In genomic region chr5:139459938-139460337, GRCm38 (mm10) we compare ENCODE assay signal across 8 mouse cellular contexts. TPM values are rescaled to one million over a fixed set of nuclear protein-coding genes. Genes with fewer than 3 reads are reported as not detected.
DNase-seq lines count a peak whose midpoint lies in the region; ATAC-seq and TF ChIP-seq lines count a peak whose summit lies in the region.

No protein-coding gene starts in this region.

- no peaks in the 10 kb centered on the region for H3K36me3 ChIP-seq in heart, postnatal 0 days (replicated peaks; ENCODE audit: control insufficient read depth, insufficient read depth, low read length)
- peaks cover 0 to 6% of the 10 kb centered on the region in 2 experiments; a peak in 3 of 4 replicates for H3K36me3 ChIP-seq in MEL (ENCODE audit: control insufficient read depth in 1 of 2, insufficient read depth in 2 of 2, low read length in 2 of 2)
- H3K36me3 ChIP-seq in hindbrain, embryonic 10.5 days: peaks cover 27% of the 10 kb centered on the region
- H3K36me3 ChIP-seq in midbrain, embryonic 10.5 days: peaks cover 21% of the 10 kb centered on the region

- H3K4me1 ChIP-seq in heart, postnatal 0 days (ENCODE audit: control insufficient read depth, insufficient read depth): peaks cover 7% of the 10 kb centered on the region; the same call in 1 of the 2 replicates
- H3K4me1 ChIP-seq in MEL (ENCODE audit: control insufficient read depth in 1 of 2, insufficient read depth in 2 of 2, low read length in 2 of 2): peaks cover 3 to 7% of the 10 kb centered on the region in 2 experiments; a peak in 2 of 4 replicates
- peaks cover 20% of the 10 kb centered on the region for H3K4me1 ChIP-seq in hindbrain, embryonic 10.5 days (replicated peaks)
- H3K4me1 ChIP-seq in midbrain, embryonic 10.5 days: peaks cover 21% of the 10 kb centered on the region

- intact Hi-C loops in heart, postnatal 14 days (cut with DNase I): loop anchor here (2.0 kb wide), 1 partner anchor 23 kb away; no protein-coding TSS in a partner anchor

- no peak for TF ChIP-seq POLR2A in MEL (IDR thresholded peaks at IDR 0.05; ENCODE audit: control insufficient read depth in 1 of 2, insufficient read depth in 1 of 2, low read depth in 1 of 2, low read length in 2 of 2, poor library complexity in 1 of 2)

- TF ChIP-seq EP300 in heart, postnatal 0 days (IDR thresholded peaks at IDR 0.05; ENCODE audit: low read depth): no peak
- no peak for TF ChIP-seq EP300 in MEL (IDR thresholded peaks at IDR 0.05; ENCODE audit: low read depth in 1 of 2, low read length in 2 of 2)

- peak overlapping the region; percentile 44 for H3K9ac ChIP-seq in heart, postnatal 0 days (replicated peaks; ENCODE audit: low read depth, low read length)
- H3K9ac ChIP-seq in MEL (ENCODE audit: control insufficient read depth, low read depth, low read length, poor library complexity, severe bottlenecking): peak overlapping the region; percentile 77

- H3K27me3 ChIP-seq in heart, postnatal 0 days (ENCODE audit: control insufficient read depth, insufficient read depth, low read length): no peaks in the 10 kb centered on the region
- no peaks in the 10 kb centered on the region for H3K27me3 ChIP-seq in MEL (ENCODE audit: control insufficient read depth in 1 of 2, insufficient read depth in 2 of 2, low read length in 2 of 2)
- no peaks in the 10 kb centered on the region for H3K27me3 ChIP-seq in hindbrain, embryonic 10.5 days (ENCODE audit: insufficient read depth, poor library complexity, severe bottlenecking)
- no peaks in the 10 kb centered on the region for H3K27me3 ChIP-seq in midbrain, embryonic 10.5 days (ENCODE audit: low read depth, poor library complexity, severe bottlenecking)

- TF ChIP-seq RAD21 in MEL (IDR thresholded peaks at IDR 0.05; ENCODE audit: low read depth, low read length): no peak

- H3K27ac ChIP-seq in heart, postnatal 0 days (ENCODE audit: low read depth): no peak overlapping the region
- 0 out of 2 replicates have a peak overlapping the region, but pooled peaks have one; percentile 21 for H3K27ac ChIP-seq in MEL (ENCODE audit: control insufficient read depth, low read depth, low read length)
- peak overlapping the region; percentile 82 for H3K27ac ChIP-seq in hindbrain, embryonic 10.5 days
- H3K27ac ChIP-seq in midbrain, embryonic 10.5 days (replicated peaks): peak overlapping the region; percentile 79

- H3K9me3 ChIP-seq in heart, postnatal 0 days (replicated peaks; ENCODE audit: control insufficient read depth, low read length): no peaks in the 10 kb centered on the region
- no peaks in the 10 kb centered on the region for H3K9me3 ChIP-seq in MEL (replicated peaks; ENCODE audit: insufficient read depth, low read length)
- no peaks in the 10 kb centered on the region for H3K9me3 ChIP-seq in hindbrain, embryonic 10.5 days
- H3K9me3 ChIP-seq in midbrain, embryonic 10.5 days (replicated peaks): no peaks in the 10 kb centered on the region

- peaks cover 11% of the 10 kb centered on the region for H3K79me2 ChIP-seq in MEL (ENCODE audit: control insufficient read depth, insufficient read depth, low read length, poor library complexity)

- 8% methylated on average over 10 of the region's 10 CpGs for WGBS in heart, postnatal 0 days
- 10% methylated on average over 10 of the region's 10 CpGs for WGBS in hindbrain, embryonic 10.5 days
- WGBS in midbrain, embryonic 10.5 days: 14% methylated on average over 10 of the region's 10 CpGs

- ATAC-seq in heart, postnatal 0 days (ENCODE audit: insufficient read depth, low read depth): 0 out of 2 replicates have a peak, but pooled peaks have one; percentile 1

- TF ChIP-seq CTCF in heart, postnatal 0 days (IDR thresholded peaks at IDR 0.05; ENCODE audit: low read depth): no peak
- no peak for TF ChIP-seq CTCF in MEL (IDR thresholded peaks at IDR 0.05 in 2 of 3, conservative IDR thresholded peaks at IDR 0.05 in 1 of 3; ENCODE audit: control insufficient read depth in 1 of 3, insufficient read depth in 1 of 3, low read depth in 2 of 3, low read length in 3 of 3, poor library complexity in 1 of 3, severe bottlenecking in 1 of 3)

- no peak for DNase-seq in heart, postnatal 0 days (ENCODE audit: low spot score)
- no peak for DNase-seq in heart, postnatal 14 days
- no peak for DNase-seq in MEL (ENCODE audit: low read depth, low spot score)
- no peak for DNase-seq in hindbrain, embryonic 10.5 days (ENCODE audit: low spot score)
- DNase-seq in midbrain, embryonic 10.5 days (ENCODE audit: low spot score): no peak
- no peak for DNase-seq in testis, postnatal 10 days (ENCODE audit: low spot score)
- DNase-seq in layer of hippocampus, adult 8-10 months (ENCODE audit: low spot score in 2 of 2): no peak
- DNase-seq in thymus, postnatal 25 days: no peak

- H3K4me2 ChIP-seq in heart, postnatal 0 days (ENCODE audit: low read depth, low read length): peak overlapping the region; percentile 84

- H3K4me3 ChIP-seq in heart, postnatal 0 days (ENCODE audit: low read depth, low read length): peak overlapping the region; percentile 60
- peak overlapping the region; percentile 79 to 98 for H3K4me3 ChIP-seq in MEL (ENCODE audit: control insufficient read depth in 1 of 2, insufficient read depth in 1 of 2, low read depth in 2 of 2, low read length in 2 of 2)
- peak overlapping the region; percentile 74 for H3K4me3 ChIP-seq in hindbrain, embryonic 10.5 days
- peak overlapping the region; percentile 74 for H3K4me3 ChIP-seq in midbrain, embryonic 10.5 days

TF ChIP-seq in MEL, 35 proteins besides CTCF, POLR2A, EP300 and RAD21:
- no peak for TF ChIP-seq MXI1 (IDR thresholded peaks at IDR 0.05; ENCODE audit: low read depth, low read length)
- TF ChIP-seq ZMIZ1 (IDR thresholded peaks at IDR 0.05; ENCODE audit: low read depth, low read length): 0 out of 2 replicates have a peak, but pooled peaks have one; percentile 22
- TF ChIP-seq ZNF384 (IDR thresholded peaks at IDR 0.05; ENCODE audit: low read depth, low read length): peak; percentile 73

RNA-seq across cellular contexts. Expression of gene 3110082I17Rik, which starts 0.4 kb away (rescaled TPM):
- 5.0 and 5.9 TPM in 2 replicates for total RNA-seq in heart, postnatal 0 days (2014; rRNA removed; ENCODE audit: low replicate concordance)
- polyA plus RNA-seq in heart, postnatal 0 days (2015; fragmentation: Nextera tagmentation; extraction: Ambion mirVana): 9.5 and 10.6 TPM in 2 replicates
- total RNA-seq in heart, postnatal 14 days (2021): 1 to 10 TPM; 4.7 to 5.3 TPM
- total RNA-seq in MEL (2012; rRNA removed): 43.2 and 58.1 TPM in 2 replicates
- polyA plus RNA-seq in MEL (2012; ENCODE audit: insufficient read depth in 1 of 2, insufficient read length in 2 of 2, low read depth in 1 of 2, low replicate concordance in 2 of 2, missing spikeins in 1 of 2): 10 to 100 TPM in 1 of 2 experiments, not detected in 1; 79.5 TPM
- polyA plus RNA-seq in hindbrain, embryonic 10.5 days (2016; fragmentation: Nextera tagmentation; extraction: Ambion mirVana): 49.1 and 56.3 TPM in 2 replicates
- polyA plus RNA-seq in midbrain, embryonic 10.5 days (2016; fragmentation: Nextera tagmentation; extraction: Ambion mirVana): 56.6 and 64.7 TPM in 2 replicates
- total RNA-seq in layer of hippocampus, adult 8-10 months (2022): 10 to 100 TPM; 13.7 to 22.1 (median 17.1) TPM

RNA-seq across cellular contexts. Expression of gene Zfand2a, which starts 24.4 kb away (rescaled TPM):
- total RNA-seq in heart, postnatal 0 days (2014; rRNA removed; ENCODE audit: low replicate concordance): 16.6 and 18.0 TPM in 2 replicates
- 5.6 and 6.3 TPM in 2 replicates for polyA plus RNA-seq in heart, postnatal 0 days (2015; fragmentation: Nextera tagmentation; extraction: Ambion mirVana)
- total RNA-seq in heart, postnatal 14 days (2021): 10 to 100 TPM; 16.4 to 16.5 TPM
- 12.4 and 13.8 TPM in 2 replicates for total RNA-seq in MEL (2012; rRNA removed)
- polyA plus RNA-seq in MEL (2012; ENCODE audit: insufficient read depth in 1 of 2, insufficient read length in 2 of 2, low read depth in 1 of 2, low replicate concordance in 2 of 2, missing spikeins in 1 of 2): 10 to 100 TPM in 1 of 2 experiments, not detected in 1; 15.3 TPM
- 9.7 and 13.2 TPM in 2 replicates for polyA plus RNA-seq in hindbrain, embryonic 10.5 days (2016; fragmentation: Nextera tagmentation; extraction: Ambion mirVana)
- 9.1 and 12.2 TPM in 2 replicates for polyA plus RNA-seq in midbrain, embryonic 10.5 days (2016; fragmentation: Nextera tagmentation; extraction: Ambion mirVana)
- 10 to 100 TPM; 53.9 to 60.2 (median 54.8) TPM for total RNA-seq in layer of hippocampus, adult 8-10 months (2022)

RNA-seq across cellular contexts. Expression of gene Gper1, which starts 37.0 kb away (rescaled TPM):
- 1.3 and 4.5 TPM in 2 replicates for total RNA-seq in heart, postnatal 0 days (2014; rRNA removed; ENCODE audit: low replicate concordance)
- 1.0 and 2.0 TPM in 2 replicates for polyA plus RNA-seq in heart, postnatal 0 days (2015; fragmentation: Nextera tagmentation; extraction: Ambion mirVana)
- total RNA-seq in heart, postnatal 14 days (2021): 1 to 10 TPM; 2.7 TPM
- 0.07 and 0.15 TPM in 2 replicates for total RNA-seq in MEL (2012; rRNA removed)
- polyA plus RNA-seq in MEL (2012; ENCODE audit: insufficient read depth in 1 of 2, insufficient read length in 2 of 2, low read depth in 1 of 2, low replicate concordance in 2 of 2, missing spikeins in 1 of 2): under 1 TPM in 1 of 2 experiments, not detected in 1; 0.07 TPM
- 0.40 and 0.76 TPM in 2 replicates for polyA plus RNA-seq in hindbrain, embryonic 10.5 days (2016; fragmentation: Nextera tagmentation; extraction: Ambion mirVana)
- polyA plus RNA-seq in midbrain, embryonic 10.5 days (2016; fragmentation: Nextera tagmentation; extraction: Ambion mirVana): 0.77 and 2.5 TPM in 2 replicates
- 1 to 10 TPM; 3.4 to 5.1 (median 4.2) TPM for total RNA-seq in layer of hippocampus, adult 8-10 months (2022)

RNA-seq across cellular contexts. Expression of gene C130050O18Rik, which starts 54.9 kb away (rescaled TPM):
- total RNA-seq in heart, postnatal 0 days (2014; rRNA removed; ENCODE audit: low replicate concordance): 1.7 and 1.8 TPM in 2 replicates
- 0.23 and 0.31 TPM in 2 replicates for polyA plus RNA-seq in heart, postnatal 0 days (2015; fragmentation: Nextera tagmentation; extraction: Ambion mirVana)
- total RNA-seq in heart, postnatal 14 days (2021): under 1 TPM; 0.74 to 0.80 TPM
- 0.10 and 0.12 TPM in 2 replicates for total RNA-seq in MEL (2012; rRNA removed)
- polyA plus RNA-seq in MEL (2012; ENCODE audit: insufficient read depth in 1 of 2, insufficient read length in 2 of 2, low read depth in 1 of 2, low replicate concordance in 2 of 2, missing spikeins in 1 of 2): under 1 TPM in 1 of 2 experiments, not detected in 1; 0.21 TPM
- 0.43 TPM in 1 of 2 replicates, not detected in the other for polyA plus RNA-seq in hindbrain, embryonic 10.5 days (2016; fragmentation: Nextera tagmentation; extraction: Ambion mirVana)
- 0.32 and 0.39 TPM in 2 replicates for polyA plus RNA-seq in midbrain, embryonic 10.5 days (2016; fragmentation: Nextera tagmentation; extraction: Ambion mirVana)
- 1 to 10 TPM in 2 of 4 experiments, under 1 TPM in 2; 0.54 to 1.2 (median 0.83) TPM for total RNA-seq in layer of hippocampus, adult 8-10 months (2022)
